Comparison of ENCODE assay signal across 8 mouse cellular contexts in the genomic region with DNA sequence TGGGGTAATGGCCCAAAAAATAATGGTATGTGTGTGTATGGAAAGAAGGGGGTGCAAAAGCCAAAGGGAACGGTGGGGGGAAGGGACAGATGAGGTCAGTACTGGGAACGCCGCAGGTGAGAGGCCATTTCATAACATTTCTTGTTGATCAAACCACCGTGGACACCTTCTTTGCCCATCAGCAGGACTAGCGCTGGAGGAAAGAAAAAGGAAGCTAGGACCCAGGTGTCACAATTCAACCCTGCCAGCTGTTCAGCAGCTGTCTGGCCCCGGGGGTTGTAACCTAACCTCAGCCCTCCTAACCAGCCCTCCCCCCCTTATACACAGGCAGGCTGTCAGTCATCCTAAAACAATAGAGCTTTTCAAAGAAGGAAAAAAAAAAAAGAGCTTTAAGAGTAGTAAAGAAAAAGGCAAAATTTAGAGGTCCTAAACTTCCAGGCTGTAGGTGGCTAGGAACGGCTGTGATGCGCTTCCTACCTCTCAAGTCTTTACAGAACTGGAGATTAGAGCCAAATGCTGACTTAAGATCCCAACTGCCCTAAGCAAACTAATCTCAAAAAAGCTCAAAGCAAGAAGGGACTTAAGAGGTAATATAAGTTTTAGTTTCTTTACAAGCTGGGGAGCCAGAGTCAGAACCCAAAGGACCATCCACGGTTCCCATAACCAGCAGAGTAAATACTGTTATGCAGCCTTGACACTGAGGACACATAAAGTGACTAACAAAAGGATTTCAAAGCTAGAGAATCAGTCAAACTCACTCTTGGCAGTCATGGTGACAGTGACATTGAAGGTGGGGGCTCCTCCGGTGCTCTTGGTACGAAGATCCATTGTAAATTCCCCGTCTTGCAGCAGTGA. TPM values are rescaled to one million over a fixed set of nuclear protein-coding genes. Genes with fewer than 3 reads are reported as not detected.
A peak's percentile ranks its signal among the peaks of the same experiment; 100 is the strongest.
DNase-seq lines count a peak whose midpoint lies in the region; ATAC-seq lines count a peak whose summit lies in the region.

No protein-coding gene starts in this region.

- WGBS in kidney, embryonic 16.5 days = 39% methylated on average over 12 of the region's 12 CpGs
- 63% methylated on average over 12 of the region's 12 CpGs for WGBS in forebrain, embryonic 16.5 days
- WGBS in liver, embryonic 13.5 days (ENCODE audit: insufficient replicate concordance) = 33% methylated on average over 12 of the region's 12 CpGs

- no peak for DNase-seq in kidney, adult 18-20 months
- peak; percentile 40 for DNase-seq in ZHBTc4 (ENCODE audit: low read depth, low spot score)
- DNase-seq in liver, embryonic 13.5 days = no peak
- peak; percentile 81 for DNase-seq in thymus, postnatal 0 days (ENCODE audit: low spot score)
- no peak for DNase-seq in right cerebral cortex, postnatal 14 days
- no peak for DNase-seq in yolk sac, embryonic 10.5 days (ENCODE audit: low spot score)

- peak overlapping the region; percentile 99 for H3K27ac ChIP-seq in kidney, embryonic 16.5 days (ENCODE audit: low read length)
- H3K27ac ChIP-seq in forebrain, embryonic 16.5 days (ENCODE audit: low read length) = no peak overlapping the region
- H3K27ac ChIP-seq in liver, embryonic 13.5 days = peak overlapping the region; percentile 99

- peaks cover 41% of the 10 kb centered on the region for H3K36me3 ChIP-seq in kidney, embryonic 16.5 days (ENCODE audit: insufficient read depth, low read length)
- peaks cover 23% of the 10 kb centered on the region for H3K36me3 ChIP-seq in forebrain, embryonic 16.5 days (ENCODE audit: control insufficient read depth, insufficient read depth)
- H3K36me3 ChIP-seq in liver, embryonic 13.5 days = peaks cover 48% of the 10 kb centered on the region

- H3K9ac ChIP-seq in kidney, embryonic 16.5 days (replicated peaks; ENCODE audit: low read length) = peak overlapping the region; percentile 99
- no peak overlapping the region for H3K9ac ChIP-seq in forebrain, embryonic 16.5 days (replicated peaks; ENCODE audit: low read depth, low read length)
- peak overlapping the region; percentile 99 for H3K9ac ChIP-seq in liver, embryonic 13.5 days

- H3K27me3 ChIP-seq in kidney, embryonic 16.5 days (ENCODE audit: insufficient read depth, low read length) = no peaks in the 10 kb centered on the region
- no peaks in the 10 kb centered on the region for H3K27me3 ChIP-seq in forebrain, embryonic 16.5 days (replicated peaks; ENCODE audit: control insufficient read depth, insufficient read depth, low read length)
- H3K27me3 ChIP-seq in liver, embryonic 13.5 days = no peaks in the 10 kb centered on the region

- H3K4me3 ChIP-seq in kidney, embryonic 16.5 days (ENCODE audit: low read length) = peak overlapping the region; percentile 100
- H3K4me3 ChIP-seq in forebrain, embryonic 16.5 days (replicated peaks; ENCODE audit: low read length) = peak overlapping the region; percentile 100
- H3K4me3 ChIP-seq in liver, embryonic 13.5 days (replicated peaks) = peak overlapping the region; percentile 100

- no peaks in the 10 kb centered on the region for H3K9me3 ChIP-seq in kidney, embryonic 16.5 days (ENCODE audit: low read length)
- H3K9me3 ChIP-seq in forebrain, embryonic 16.5 days (ENCODE audit: control insufficient read depth, low read length) = no peaks in the 10 kb centered on the region
- H3K9me3 ChIP-seq in liver, embryonic 13.5 days (replicated peaks) = no peaks in the 10 kb centered on the region

- peak overlapping the region; percentile 98 for H3K4me2 ChIP-seq in kidney, embryonic 16.5 days (replicated peaks; ENCODE audit: low read depth, low read length)
- peak overlapping the region; percentile 98 for H3K4me2 ChIP-seq in forebrain, embryonic 16.5 days (ENCODE audit: low read length)
- H3K4me2 ChIP-seq in liver, embryonic 13.5 days = peak overlapping the region; percentile 96

- no peak for ATAC-seq in kidney, embryonic 16.5 days (ENCODE audit: low FRiP score, low TSS enrichment)
- ATAC-seq in forebrain, embryonic 16.5 days = no peak
- ATAC-seq in liver, embryonic 13.5 days (ENCODE audit: low read depth) = no peak

- H3K4me1 ChIP-seq in kidney, embryonic 16.5 days (ENCODE audit: insufficient read depth, low read length) = peaks cover 67% of the 10 kb centered on the region
- peaks cover 49% of the 10 kb centered on the region for H3K4me1 ChIP-seq in forebrain, embryonic 16.5 days (replicated peaks; ENCODE audit: control insufficient read depth, insufficient read depth, low read length)
- peaks cover 80% of the 10 kb centered on the region for H3K4me1 ChIP-seq in liver, embryonic 13.5 days (replicated peaks)

RNA-seq across cellular contexts. Expression of a gene that starts 2.2 kb away (rescaled TPM):
- 1,671 and 1,948 TPM in 2 replicates for polyA plus RNA-seq in kidney, embryonic 16.5 days (2015; fragmentation: Nextera tagmentation; extraction: Ambion mirVana)
- 642 and 656 TPM in 2 replicates for polyA plus RNA-seq in forebrain, embryonic 16.5 days (2015; fragmentation: Nextera tagmentation; extraction: Ambion mirVana)
- polyA plus RNA-seq in liver, embryonic 13.5 days (2015; fragmentation: Nextera tagmentation; extraction: Ambion mirVana) = 1,347 and 1,531 TPM in 2 replicates
- polyA plus RNA-seq in thymus, postnatal 0 days (2015; fragmentation: Nextera tagmentation; extraction: Ambion mirVana) = 2,783 and 3,382 TPM in 2 replicates

RNA-seq across cellular contexts. Expression of a gene that starts 4.7 kb away (rescaled TPM):
- polyA plus RNA-seq in kidney, embryonic 16.5 days (2015; fragmentation: Nextera tagmentation; extraction: Ambion mirVana) = 23.1 and 28.0 TPM in 2 replicates
- polyA plus RNA-seq in forebrain, embryonic 16.5 days (2015; fragmentation: Nextera tagmentation; extraction: Ambion mirVana) = 6.5 and 8.2 TPM in 2 replicates
- 5.5 and 6.7 TPM in 2 replicates for polyA plus RNA-seq in liver, embryonic 13.5 days (2015; fragmentation: Nextera tagmentation; extraction: Ambion mirVana)
- 13.1 and 14.7 TPM in 2 replicates for polyA plus RNA-seq in thymus, postnatal 0 days (2015; fragmentation: Nextera tagmentation; extraction: Ambion mirVana)

RNA-seq across cellular contexts. Expression of a gene that starts 5.0 kb away (rescaled TPM):
- polyA plus RNA-seq in kidney, embryonic 16.5 days (2015; fragmentation: Nextera tagmentation; extraction: Ambion mirVana) = 229 and 235 TPM in 2 replicates
- polyA plus RNA-seq in forebrain, embryonic 16.5 days (2015; fragmentation: Nextera tagmentation; extraction: Ambion mirVana) = 159 and 174 TPM in 2 replicates
- polyA plus RNA-seq in liver, embryonic 13.5 days (2015; fragmentation: Nextera tagmentation; extraction: Ambion mirVana) = 72.8 and 73.8 TPM in 2 replicates
- polyA plus RNA-seq in thymus, postnatal 0 days (2015; fragmentation: Nextera tagmentation; extraction: Ambion mirVana) = 137 and 139 TPM in 2 replicates

RNA-seq across cellular contexts. Expression of a gene that starts 5.2 kb away (rescaled TPM):
- 130 and 137 TPM in 2 replicates for polyA plus RNA-seq in kidney, embryonic 16.5 days (2015; fragmentation: Nextera tagmentation; extraction: Ambion mirVana)
- polyA plus RNA-seq in forebrain, embryonic 16.5 days (2015; fragmentation: Nextera tagmentation; extraction: Ambion mirVana) = 133 and 135 TPM in 2 replicates
- polyA plus RNA-seq in liver, embryonic 13.5 days (2015; fragmentation: Nextera tagmentation; extraction: Ambion mirVana) = 74.2 and 81.0 TPM in 2 replicates
- 214 and 226 TPM in 2 replicates for polyA plus RNA-seq in thymus, postnatal 0 days (2015; fragmentation: Nextera tagmentation; extraction: Ambion mirVana)

RNA-seq across cellular contexts. Expression of a gene that starts 13.3 kb away (rescaled TPM):
- 0.11 and 0.21 TPM in 2 replicates for polyA plus RNA-seq in kidney, embryonic 16.5 days (2015; fragmentation: Nextera tagmentation; extraction: Ambion mirVana)
- 0.15 and 0.17 TPM in 2 replicates for polyA plus RNA-seq in forebrain, embryonic 16.5 days (2015; fragmentation: Nextera tagmentation; extraction: Ambion mirVana)
- polyA plus RNA-seq in liver, embryonic 13.5 days (2015; fragmentation: Nextera tagmentation; extraction: Ambion mirVana) = 2.8 and 4.7 TPM in 2 replicates
- polyA plus RNA-seq in thymus, postnatal 0 days (2015; fragmentation: Nextera tagmentation; extraction: Ambion mirVana) = 0.06 and 0.13 TPM in 2 replicates

Comparison
In these comparisons a context has a peak if more than half of its experiments do, and no peak if none do; other contexts are left out.
1. DNase-seq: peak in ZHBTc4 (single experiment) and thymus, postnatal 0 days (single experiment); none in kidney, adult 18-20 months (single experiment), liver, embryonic 13.5 days (single experiment), right cerebral cortex, postnatal 14 days (single experiment) and yolk sac, embryonic 10.5 days (single experiment).
2. Peak in every context shown above with its lines, with median percentiles within 50 percentile points of each other: H3K4me2 ChIP-seq and H3K4me3 ChIP-seq.